Mouse (Mus musculus): Measurements from ENCODE around the gene Arid1b.

GRCm38 (mm10) chr17:5273118-5273517 lies 279.0 kb downstream of the Arid1b start:
- TF ChIP-seq CTCF (IDR thresholded peaks at IDR 0.05; ENCODE audit: low read depth, low read length) (no peak), GATA1 (IDR thresholded peaks at IDR 0.05; ENCODE audit: borderline replicate concordance, low read length) (no peak), TAL1 (conservative IDR thresholded peaks at IDR 0.05; ENCODE audit: low read depth, low read length) (no peak)
